Mouse (Mus musculus) forebrain, embryonic 12.5 days (tissue): ENCODE results near the gene Tbc1d10b. TPM values are rescaled to one million over a fixed set of nuclear protein-coding genes. Genes with fewer than 3 reads are reported as not detected.
"Not testable (repeated sequence)": the region's sequence is repeated elsewhere in the genome, so short reads cannot be mapped to it uniquely, and the experiment has no call there.

Experiments
- ATAC-seq: fragments of 200-750 bp; cut with Nextera tagmentation; 2 replicates; pipeline ENCODE4 v1.8.0; 2017; ENCODE audit warnings: moderate TSS enrichment; ENCODE audit not compliant: low FRiP score
- H3K27ac ChIP-seq: fragments of 300-500 bp; sonication (generic); 2 replicates; pipeline ENCODE4 v1.5.1; 2016; ENCODE audit warnings: mild to moderate bottlenecking
- H3K27me3 ChIP-seq: fragments of 300-500 bp; sonication (generic); 2 replicates; pipeline ENCODE4 v1.6.1; 2016; ENCODE audit warnings: mild to moderate bottlenecking
- H3K36me3 ChIP-seq: fragments of 300-500 bp; sonication (generic); replicated peaks from 2 replicates; pipeline ENCODE4 v1.6.1; 2016; ENCODE audit warnings: mild to moderate bottlenecking
- H3K4me1 ChIP-seq: fragments of 300-500 bp; sonication (generic); 2 replicates; pipeline ENCODE4 v1.6.1; 2016
- H3K4me2 ChIP-seq: fragments of 300-500 bp; sonication (generic); 2 replicates; pipeline ENCODE4 v1.6.1; 2016; ENCODE audit warnings: mild to moderate bottlenecking, moderate library complexity
- H3K4me3 ChIP-seq: fragments of 300-500 bp; sonication (generic); replicated peaks from 2 replicates; pipeline ENCODE4 v1.5.1; 2016; ENCODE audit warnings: mild to moderate bottlenecking
- H3K9ac ChIP-seq: fragments of 300-500 bp; sonication (generic); 2 replicates; pipeline ENCODE4 v1.6.1; 2016; ENCODE audit warnings: mild to moderate bottlenecking
- H3K9me3 ChIP-seq: fragments of 300-500 bp; sonication (generic); 2 replicates; pipeline ENCODE4 v1.6.1; 2016
- WGBS: fragments of 180-500 bp; shearing (Covaris S2); methylation state at CpG from one replicate; pipeline ENCODE4 v1.1.7; 2016; 5-methylcytosine and 5-hydroxymethylcytosine counted together
- polyA plus RNA-seq: library from polyadenylated mRNA; unstranded; fragments of >200 nt; fragmentation: Nextera tagmentation; extraction: Ambion mirVana; gene quantifications from 2 replicates; pipeline ENCODE4 v1.2.1, GENCODE M21; 2016

Gene Tbc1d10b
- polyA plus RNA-seq, 1 experiment from 2014 or later: 34.3 TPM

DNA sequence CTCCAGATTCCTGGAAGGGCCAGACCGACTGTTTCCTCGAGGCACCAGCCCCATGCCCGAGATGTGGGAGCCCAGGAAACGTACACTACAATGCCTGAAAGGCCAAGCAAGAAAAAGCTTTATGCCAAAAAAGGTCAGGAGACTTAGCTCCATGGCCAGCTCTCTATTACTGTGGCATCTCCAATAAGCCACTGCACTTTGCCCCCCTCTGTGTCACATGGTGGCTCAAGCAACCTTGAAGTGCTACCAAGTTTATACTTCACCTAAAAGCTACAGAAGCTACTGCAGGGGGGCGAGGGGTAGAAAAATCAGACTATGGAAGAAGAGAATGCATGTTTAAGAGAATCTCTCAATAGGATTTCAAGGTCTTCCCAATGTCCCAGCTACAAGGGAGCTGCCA, 15.3 kb downstream of the Tbc1d10b start:
- no peaks in the 10 kb centered on the region for H3K9me3 ChIP-seq
- WGBS: 90% methylated on average over 5 of the region's 5 CpGs
- H3K9ac ChIP-seq: no peak overlapping the region
- H3K27me3 ChIP-seq: no peaks in the 10 kb centered on the region
- no peak for ATAC-seq
- H3K36me3 ChIP-seq: peaks cover 53% of the 10 kb centered on the region
- H3K4me3 ChIP-seq: no peak overlapping the region
- peaks cover 22% of the 10 kb centered on the region for H3K4me1 ChIP-seq
- no peak overlapping the region for H3K27ac ChIP-seq
- no peak overlapping the region for H3K4me2 ChIP-seq

DNA sequence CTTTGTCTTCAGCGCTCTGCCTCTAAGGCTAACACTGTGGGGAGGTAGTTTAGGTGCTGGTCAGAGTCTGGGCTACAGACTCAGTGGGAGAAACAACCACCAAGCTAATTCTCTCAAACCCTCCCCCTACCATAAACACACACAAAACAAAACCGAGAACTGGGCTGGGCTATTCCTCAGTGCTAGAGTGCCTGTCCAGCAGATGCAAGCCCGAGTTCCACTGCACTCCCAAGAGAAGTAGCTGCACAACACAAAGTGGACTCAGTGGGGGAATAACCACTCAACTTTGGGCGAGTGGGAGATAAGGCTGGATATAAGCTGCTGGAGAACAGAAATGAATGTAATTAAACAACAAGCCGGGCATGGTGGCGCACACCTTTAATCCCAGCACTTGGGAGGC, 17.6 kb downstream of the Tbc1d10b start:
- H3K27me3 ChIP-seq: no peaks in the 10 kb centered on the region
- H3K4me1 ChIP-seq: peaks cover 14% of the 10 kb centered on the region
- H3K36me3 ChIP-seq: peaks cover 41% of the 10 kb centered on the region
- no peak overlapping the region for H3K27ac ChIP-seq
- WGBS: 83% methylated on average over 6 of the region's 6 CpGs
- H3K4me2 ChIP-seq: no peak overlapping the region
- no peak overlapping the region for H3K9ac ChIP-seq
- H3K9me3 ChIP-seq: no peaks in the 10 kb centered on the region
- H3K4me3 ChIP-seq: no peak overlapping the region
- no peak for ATAC-seq

- Histone ChIP-seq H3K4me2 (no peak overlapping the region), H3K4me1 (no peaks in the 10 kb centered on the region), H3K4me3 (no peak overlapping the region), H3K9me3 (no peaks in the 10 kb centered on the region), H3K9ac (no peak overlapping the region), H3K27ac (no peak overlapping the region), H3K36me3 (peaks cover 28% of the 10 kb centered on the region), H3K27me3 (no peaks in the 10 kb centered on the region)
- ATAC-seq: no peak
- WGBS: 89% methylated on average over 17 of the region's 17 CpGs
These were observed 19.7 kb downstream of the Tbc1d10b start for GRCm38 (mm10) chr7:127188305-127189276.

GRCm38 (mm10) chr7:127187351-127187750, 20.9 kb downstream of the Tbc1d10b start:
- no peak overlapping the region for H3K9ac ChIP-seq
- whole genome bisulfite sequencing: 74% methylated on average over 10 of the region's 10 CpGs

GRCm38 (mm10) chr7:127185601-127186000, 22.7 kb downstream of the Tbc1d10b start:
- H3K27ac ChIP-seq: no peak overlapping the region
- WGBS: 69% methylated on average over 3 of the region's 3 CpGs
- no peaks in the 10 kb centered on the region for H3K4me1 ChIP-seq
- H3K27me3 ChIP-seq: no peaks in the 10 kb centered on the region
- no peak for ATAC-seq
- H3K36me3 ChIP-seq: no peaks in the 10 kb centered on the region
- H3K9me3 ChIP-seq: no peaks in the 10 kb centered on the region
- H3K4me2 ChIP-seq: no peak overlapping the region
- H3K9ac ChIP-seq: no peak overlapping the region
- no peak overlapping the region for H3K4me3 ChIP-seq

More at GRCm38 (mm10) chr7:127187351-127187750, 20.9 kb downstream of the Tbc1d10b start:
- H3K36me3 ChIP-seq: peaks cover 16% of the 10 kb centered on the region
- H3K27me3 ChIP-seq: no peaks in the 10 kb centered on the region
- no peak for ATAC-seq
- no peak overlapping the region for H3K4me2 ChIP-seq
- no peak overlapping the region for H3K27ac ChIP-seq
- H3K9me3 ChIP-seq: no peaks in the 10 kb centered on the region
- no peak overlapping the region for H3K4me3 ChIP-seq
- H3K4me1 ChIP-seq: no peaks in the 10 kb centered on the region

DNA sequence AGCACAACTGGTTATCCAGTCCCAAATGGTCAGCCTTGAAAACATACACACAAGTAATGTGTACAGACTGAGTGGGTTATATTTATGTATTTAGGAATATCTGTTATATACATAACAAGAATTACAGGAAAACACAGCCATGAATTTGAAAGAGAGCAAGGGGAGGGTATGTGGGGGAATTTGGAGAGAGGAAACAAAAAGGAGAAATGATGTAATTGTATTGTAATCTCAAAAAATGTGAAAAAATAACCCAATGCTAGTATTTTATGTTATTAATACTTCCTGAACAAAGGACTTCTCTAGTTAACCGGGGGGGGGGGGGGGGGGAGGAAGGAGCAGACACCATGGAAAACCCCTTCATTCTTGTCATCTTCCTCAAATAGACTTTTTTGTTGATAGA, 23.5 kb downstream of the Tbc1d10b start:
- Histone ChIP-seq H3K9ac (no peak overlapping the region), H3K27ac (no peak overlapping the region), H3K36me3 (no peaks in the 10 kb centered on the region), H3K4me3 (no peak overlapping the region), H3K9me3 (no peaks in the 10 kb centered on the region), H3K4me2 (no peak overlapping the region), H3K4me1 (no peaks in the 10 kb centered on the region), H3K27me3 (no peaks in the 10 kb centered on the region)
- WGBS: 63% methylated on average over 1 of the region's 1 CpGs
- no peak for ATAC-seq

DNA sequence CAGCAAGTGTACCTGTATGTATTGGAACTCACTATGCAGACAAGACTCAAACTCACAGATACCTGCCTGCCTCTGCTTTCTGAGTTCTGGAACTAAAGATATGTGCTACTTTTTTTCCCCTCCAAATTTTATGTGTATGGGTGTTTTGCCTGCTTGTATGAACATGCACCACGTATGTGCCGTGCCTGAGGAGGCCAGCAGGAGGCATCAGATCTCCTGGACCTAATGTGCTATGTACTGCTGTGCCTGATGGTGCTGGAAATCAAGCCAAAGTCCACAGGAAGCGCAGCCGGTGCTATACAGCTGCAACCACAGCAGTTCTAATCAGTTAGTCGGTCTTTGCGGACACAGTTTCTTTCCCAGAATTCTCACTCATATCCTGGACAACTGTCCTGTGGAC, 24.4 kb downstream of the Tbc1d10b start:
- H3K27me3 ChIP-seq: no peaks in the 10 kb centered on the region
- WGBS: 77% methylated on average over 6 of the region's 6 CpGs
- no peak overlapping the region for H3K4me2 ChIP-seq
- no peaks in the 10 kb centered on the region for H3K9me3 ChIP-seq
- H3K9ac ChIP-seq: no peak overlapping the region
- no peaks in the 10 kb centered on the region for H3K4me1 ChIP-seq
- H3K36me3 ChIP-seq: no peaks in the 10 kb centered on the region
- H3K27ac ChIP-seq: no peak overlapping the region
- H3K4me3 ChIP-seq: no peak overlapping the region
- ATAC-seq: no peak

GRCm38 (mm10) chr7:127183345-127183744, 24.9 kb downstream of the Tbc1d10b start:
- H3K4me1 ChIP-seq: no peaks in the 10 kb centered on the region
- no peaks in the 10 kb centered on the region for H3K9me3 ChIP-seq

GRCm38 (mm10) chr7:127181724-127182123, 26.5 kb downstream of the Tbc1d10b start:
- H3K4me1 ChIP-seq, H3K9ac ChIP-seq, H3K9me3 ChIP-seq, H3K27ac ChIP-seq, H3K27me3 ChIP-seq, ATAC-seq, H3K4me2 ChIP-seq, H3K4me3 ChIP-seq, H3K36me3 ChIP-seq: not testable (repeated sequence)
- 36% methylated on average over 3 of the region's 3 CpGs for WGBS

More at GRCm38 (mm10) chr7:127183345-127183744, 24.9 kb downstream of the Tbc1d10b start:
- Histone ChIP-seq H3K4me3 (no peak overlapping the region), H3K27ac (no peak overlapping the region), H3K27me3 (no peaks in the 10 kb centered on the region), H3K36me3 (no peaks in the 10 kb centered on the region), H3K4me2 (no peak overlapping the region), H3K9ac (no peak overlapping the region)
- 81% methylated on average over 8 of the region's 8 CpGs for WGBS
- no peak for ATAC-seq

DNA sequence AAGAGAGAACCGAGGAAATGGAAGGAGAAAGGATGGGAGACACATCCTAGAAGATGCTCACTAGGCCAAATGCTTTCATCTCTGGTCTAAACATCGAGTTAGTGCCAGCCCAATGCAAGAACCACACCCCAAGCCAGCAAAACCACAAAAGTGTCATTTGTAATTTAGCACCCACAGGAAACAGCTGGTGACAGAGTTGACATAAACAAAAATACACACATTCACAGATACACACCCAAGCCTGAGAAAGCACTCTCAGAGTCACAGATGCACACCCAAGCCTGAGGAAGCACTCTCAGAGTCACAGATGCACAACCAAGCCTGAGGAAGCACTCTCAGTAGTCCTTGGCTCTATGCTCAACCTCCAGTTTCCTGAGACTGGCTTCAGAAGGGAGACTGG, 27.5 kb downstream of the Tbc1d10b start:
- Histone ChIP-seq H3K4me2 (no peak overlapping the region), H3K9me3 (no peaks in the 10 kb centered on the region), H3K27me3 (no peaks in the 10 kb centered on the region), H3K4me3 (no peak overlapping the region), H3K36me3 (no peaks in the 10 kb centered on the region), H3K9ac (no peak overlapping the region), H3K27ac (no peak overlapping the region), H3K4me1 (no peaks in the 10 kb centered on the region)
- ATAC-seq: no peak
- WGBS: 71% methylated on average over 2 of the region's 2 CpGs

DNA sequence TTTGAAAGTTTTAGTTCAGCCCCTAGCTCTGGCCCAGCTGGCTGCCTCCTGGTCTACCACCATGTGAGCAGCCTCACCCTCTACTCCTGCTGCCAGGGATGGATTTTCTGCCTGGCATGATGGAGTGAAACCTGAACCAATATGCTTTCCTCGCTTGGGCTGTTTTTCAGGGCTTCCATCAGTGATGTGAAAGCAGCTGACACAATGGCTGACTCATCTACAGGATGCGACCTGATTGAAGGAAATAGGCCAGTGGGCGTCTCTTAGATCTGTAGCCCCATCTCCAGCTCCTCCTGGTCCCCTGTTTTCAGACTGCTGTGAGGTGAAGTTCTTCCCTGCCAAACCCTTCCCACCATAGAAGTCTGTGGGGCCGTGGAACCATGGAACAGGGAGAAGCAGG, 31.3 kb downstream of the Tbc1d10b start:
- WGBS: 79% methylated on average over 4 of the region's 4 CpGs
- Histone ChIP-seq H3K9ac (no peak overlapping the region), H3K4me3 (no peak overlapping the region), H3K27me3 (no peaks in the 10 kb centered on the region), H3K9me3 (no peaks in the 10 kb centered on the region), H3K4me1 (no peaks in the 10 kb centered on the region), H3K36me3 (no peaks in the 10 kb centered on the region), H3K27ac (no peak overlapping the region), H3K4me2 (no peak overlapping the region)
- ATAC-seq: no peak

DNA sequence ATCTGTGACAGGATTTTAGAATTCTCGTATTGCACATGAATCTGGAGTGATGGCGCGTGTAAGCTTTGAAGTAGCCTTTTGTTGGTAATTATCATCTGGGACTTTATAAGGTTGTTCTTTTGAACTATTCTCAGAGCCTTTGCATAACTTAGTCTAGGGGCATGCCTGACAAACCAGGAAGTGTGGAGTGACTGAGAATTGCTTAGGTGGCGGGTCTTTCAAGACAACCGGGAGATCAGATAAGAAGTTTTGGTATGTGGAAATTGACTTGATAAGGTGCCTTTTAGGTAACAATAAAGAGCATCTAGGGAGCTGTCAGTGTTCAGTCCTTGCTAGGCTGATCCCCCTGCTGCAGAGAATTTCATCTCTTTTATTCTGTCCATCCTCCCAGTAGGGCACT, 41.8 kb downstream of the Tbc1d10b start:
- no peaks in the 10 kb centered on the region for H3K27me3 ChIP-seq
- H3K4me1 ChIP-seq: no peaks in the 10 kb centered on the region
- H3K36me3 ChIP-seq: no peaks in the 10 kb centered on the region
- H3K4me3 ChIP-seq: no peak overlapping the region
- no peaks in the 10 kb centered on the region for H3K9me3 ChIP-seq
- WGBS: 87% methylated on average over 5 of the region's 5 CpGs
- no peak overlapping the region for H3K4me2 ChIP-seq
- H3K9ac ChIP-seq: no peak overlapping the region
- ATAC-seq: no peak
- H3K27ac ChIP-seq: no peak overlapping the region
